ENCODE assay signal across 17 mouse cellular contexts in genomic region chr12:40576749-40577148, GRCm38 (mm10).
"Had no signal": no experiment of that assay in that cellular context is flagged by ENCODE, and none has a peak within 500 bp of the region (broad histone marks: within the 10 kb centered on the region; RNA-seq: fewer than 3 reads in every experiment).

No protein-coding gene starts in this region.

- H3K9ac ChIP-seq: kidney, embryonic 15.5 days; limb, embryonic 13.5 days; liver, embryonic 13.5 days; lung, embryonic 14.5 days; neural tube, embryonic 12.5 days had no signal

- H3K36me3 ChIP-seq: kidney, embryonic 15.5 days; limb, embryonic 10.5 days; limb, embryonic 13.5 days; liver, embryonic 13.5 days; neural tube, embryonic 12.5 days had no signal

- H3K27ac ChIP-seq: kidney, embryonic 15.5 days; limb, embryonic 10.5 days; limb, embryonic 13.5 days; liver, embryonic 13.5 days; neural tube, embryonic 12.5 days had no signal

- H3K9me3 ChIP-seq: kidney, embryonic 15.5 days; limb, embryonic 10.5 days; limb, embryonic 13.5 days; liver, embryonic 13.5 days; neural tube, embryonic 12.5 days had no signal

- H3K27me3 ChIP-seq: kidney, embryonic 15.5 days; limb, embryonic 13.5 days; liver, embryonic 13.5 days; neural tube, embryonic 12.5 days had no signal

- H3K4me3 ChIP-seq: kidney, embryonic 15.5 days; limb, embryonic 10.5 days; limb, embryonic 13.5 days; liver, embryonic 13.5 days; neural tube, embryonic 12.5 days had no signal

- H3K4me1 ChIP-seq: liver, embryonic 13.5 days had no signal

- ATAC-seq: hindbrain, embryonic 16.5 days; inflammation-experienced regulatory T-cells, adult 6 months; lung, postnatal 0 days had no signal

- DNase-seq: kidney, adult 18-20 months; kidney, postnatal 14 days; liver; liver, embryonic 13.5 days; lung, embryonic 14.5 days; lung, postnatal 36 days; midbrain, embryonic 14.5 days; thymus, adult 18-20 months; thymus, postnatal 36 days had no signal

- H3K4me2 ChIP-seq: kidney, embryonic 15.5 days; limb, embryonic 13.5 days; liver, embryonic 13.5 days; lung, embryonic 14.5 days; midbrain, embryonic 11.5 days; neural tube, embryonic 12.5 days had no signal
